Mouse (Mus musculus) cortical plate, adult 2 months (tissue): ENCODE measurements around the gene Sun1.

Source experiments
- CTCF ChIP-seq: fragments of 200-500 bp; IDR thresholded peaks from 2 replicates; pipeline ENCODE4 v1.5.1; 2011; ENCODE audit warnings: mild to moderate bottlenecking, control low read depth, low read length; ENCODE audit not compliant: insufficient read depth; ENCODE audit errors: extremely low read depth
- POLR2A ChIP-seq: fragments of 200-500 bp; IDR thresholded peaks from 2 replicates; pipeline ENCODE4 v1.6.1; 2011; ENCODE audit warnings: mild to moderate bottlenecking, low read length, control low read depth; ENCODE audit not compliant: insufficient read depth; ENCODE audit errors: extremely low read depth

- no peak for TF ChIP-seq POLR2A
- TF ChIP-seq CTCF = no peak
Measured at GRCm38 (mm10) chr5:139220006-139220515, 19.6 kb downstream of the Sun1 start.
